Mouse (Mus musculus) liver, embryonic 11.5 days (tissue): Measurements from ENCODE around the gene Phf8. TPM values are rescaled to one million over a fixed set of nuclear protein-coding genes. Genes with fewer than 3 reads are reported as not detected.

Experiments
- polyA plus RNA-seq: library from polyadenylated mRNA; unstranded; fragments of >200 nt; fragmentation: Nextera tagmentation; extraction: Ambion mirVana; gene quantifications from 2 replicates; pipeline ENCODE4 v1.2.1, GENCODE M21; 2014

Gene Phf8
- polyA plus RNA-seq, 1 experiment from 2014 or later, result 10.8 TPM

Other genes with a start within 250 kb of the Phf8 start
- gene Fam120c, start 176.5 kb upstream of the Phf8 start, polyA plus RNA-seq, result 2.0 and 2.4 TPM in 2 replicates